Mouse (Mus musculus): ENCODE results near the gene Sf1.

DNA sequence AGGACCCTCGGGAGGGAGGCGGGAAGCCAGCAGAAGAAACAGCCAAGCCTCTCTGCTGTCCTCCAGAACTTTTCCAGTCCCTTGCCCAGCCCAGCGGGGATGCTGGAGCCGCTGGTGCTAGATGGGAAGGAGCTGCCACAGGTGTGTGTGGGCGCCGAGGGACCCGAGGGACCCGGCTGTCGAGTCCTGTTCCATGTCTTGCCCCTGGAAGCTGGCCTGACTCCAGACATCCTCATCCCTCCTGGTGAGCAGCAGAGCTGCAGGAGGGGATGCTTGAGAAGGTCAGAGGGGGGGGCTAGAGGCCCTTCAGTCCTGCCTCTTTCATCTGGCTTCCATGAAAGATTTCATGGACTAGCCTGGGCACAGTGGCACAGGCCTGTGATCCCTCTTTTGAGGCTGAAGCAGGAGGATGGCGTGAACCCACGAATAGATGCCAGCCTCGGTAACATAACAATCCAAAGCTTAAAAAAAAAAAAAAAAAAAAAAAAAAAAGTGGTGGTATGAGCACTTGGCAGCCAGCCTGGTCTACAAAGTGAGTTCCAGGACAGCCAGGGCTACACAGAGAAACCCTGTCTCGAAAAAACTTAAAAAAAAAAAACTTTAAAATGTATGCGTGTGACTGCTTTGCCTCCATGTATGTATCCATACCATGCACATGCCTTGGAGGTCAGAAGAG is 11.9 kb upstream of the Sf1 start:
- TF ChIP-seq POLR2A (IDR thresholded peaks at IDR 0.05; ENCODE audit: insufficient read depth, low read length): no peak
- no peak for TF ChIP-seq EP300 (IDR thresholded peaks at IDR 0.05; ENCODE audit: insufficient read depth, low read depth, low read length)
- TF ChIP-seq CTCF (IDR thresholded peaks at IDR 0.05; ENCODE audit: low read depth, low read length): no peak
